Mouse (Mus musculus) urinary bladder, adult 18-20 months (tissue): ENCODE data around the gene Pp2d1.

Experiments used
- DNase-seq, 2 experiments: peaks; one replicate each; pipeline ENCODE4 v3.0.0; 2022; ENCODE audit warnings: low spot score in 2 of 2, mixed read lengths in 2 of 2

The Pp2d1 gene

GRCm38 (mm10) chr17:53479604-53480041, 59.6 kb downstream of the Pp2d1 start:
- DNase-seq = peak; percentile 44 to 64

GRCm38 (mm10) chr17:53478858-53479603, 60.2 kb downstream of the Pp2d1 start, which contains the start of gene Rab5a:
Gene Rab5a, plus strand, starts transcription at chr17:53479234.
- peak; percentile 98 to 99 for DNase-seq

- no peak for DNase-seq
These were observed 61.0 kb downstream of the Pp2d1 start for GRCm38 (mm10) chr17:53478066-53478857.

GRCm38 (mm10) chr17:53468697-53469096, 70.6 kb downstream of the Pp2d1 start:
- DNase-seq = no peak

- no peak for DNase-seq
These were observed 73.7 kb downstream of the Pp2d1 start for GRCm38 (mm10) chr17:53465569-53465968.

GRCm38 (mm10) chr17:53463496-53463840, 75.8 kb downstream of the Pp2d1 start:
- DNase-seq = no peak

GRCm38 (mm10) chr17:53462603-53463495, 76.4 kb downstream of the Pp2d1 start, which contains the start of gene Efhb:
Gene Efhb, minus strand, starts transcription at chr17:53463321.
- peak; percentile 79 to 87 for DNase-seq
